Mouse (Mus musculus): ENCODE results near the gene Exoc6. TPM values are rescaled to one million over a fixed set of nuclear protein-coding genes. Genes with fewer than 3 reads are reported as not detected.
"Not testable (repeated sequence)": the region's sequence is repeated elsewhere in the genome, so short reads cannot be mapped to it uniquely, and the experiment has no call there.

Gene Exoc6
- polyA plus RNA-seq, 1 experiment = 14.1 TPM

- TF ChIP-seq FLI1 (IDR thresholded peaks at IDR 0.05; ENCODE audit: low read length) (no peak), GATA1 (IDR thresholded peaks at IDR 0.05; ENCODE audit: borderline replicate concordance, low read length) (no peak)
- no peaks in the 10 kb centered on the region for H3K9me3 ChIP-seq
- H3K4me1 ChIP-seq = peaks cover 73% of the 10 kb centered on the region
- peaks cover 38% of the 10 kb centered on the region for H3K36me3 ChIP-seq (replicated peaks; ENCODE audit: low read length)
- no peaks in the 10 kb centered on the region for H3K27me3 ChIP-seq (replicated peaks)
- peak overlapping the region; percentile 98 for H3K4me3 ChIP-seq (replicated peaks)
Observed at GRCm38 (mm10) chr19:37551040-37551566, 885 bp downstream of the Exoc6 start.

- peak overlapping the region; percentile 98 for H3K4me3 ChIP-seq (replicated peaks)
- H3K27me3 ChIP-seq (replicated peaks) = no peaks in the 10 kb centered on the region
- peaks cover 43% of the 10 kb centered on the region for H3K36me3 ChIP-seq (replicated peaks; ENCODE audit: low read length)
- peaks cover 75% of the 10 kb centered on the region for H3K4me1 ChIP-seq
- no peaks in the 10 kb centered on the region for H3K9me3 ChIP-seq
- TF ChIP-seq GATA1 (IDR thresholded peaks at IDR 0.05; ENCODE audit: borderline replicate concordance, low read length) (no peak), FLI1 (IDR thresholded peaks at IDR 0.05; ENCODE audit: low read length) (no peak)
Observed at GRCm38 (mm10) chr19:37553376-37554265, 3.4 kb downstream of the Exoc6 start.

GRCm38 (mm10) chr19:37554266-37554650 lies 4.0 kb downstream of the Exoc6 start:
- not testable (repeated sequence) for H3K27me3 ChIP-seq (replicated peaks); H3K9me3 ChIP-seq
- H3K36me3 ChIP-seq (replicated peaks; ENCODE audit: low read length) = peaks cover 43% of the 10 kb centered on the region
- H3K4me3 ChIP-seq (replicated peaks) = peak overlapping the region; percentile 98
- H3K4me1 ChIP-seq = peaks cover 80% of the 10 kb centered on the region

DNA sequence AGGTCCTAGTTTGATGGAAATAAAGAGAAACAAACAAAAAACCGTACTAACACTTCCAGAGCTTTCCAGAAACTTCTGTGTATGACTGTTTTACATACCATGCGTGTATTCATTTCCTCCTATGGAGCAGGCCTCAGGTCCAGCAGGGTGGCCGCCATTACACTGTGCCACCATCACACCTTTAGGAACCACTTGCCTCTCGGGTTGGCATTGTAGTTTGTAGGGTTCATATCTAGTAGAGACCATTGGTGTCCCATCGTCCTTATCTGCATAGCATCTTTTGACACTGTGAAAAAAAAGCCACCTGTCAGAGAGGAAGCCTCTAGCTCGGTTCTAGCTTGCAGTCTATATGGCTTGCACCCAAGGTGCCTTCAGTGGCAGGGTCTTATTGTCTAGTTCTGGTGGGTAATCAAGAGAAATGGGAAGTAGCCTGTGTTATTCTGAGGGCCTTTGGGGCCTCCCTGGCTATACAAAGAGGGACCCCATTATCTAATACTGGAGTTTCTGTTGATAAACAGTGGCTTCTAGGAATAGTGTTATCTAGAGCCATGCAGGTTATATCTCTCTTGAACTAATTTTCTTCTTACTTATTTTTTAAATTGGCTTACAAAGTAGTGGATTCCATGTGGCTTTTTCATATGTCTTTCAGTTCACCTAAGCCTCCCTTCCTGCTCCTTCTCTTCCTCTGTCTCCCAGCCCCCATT lies 5.8 kb downstream of the Exoc6 start:
- H3K9me3 ChIP-seq = no peaks in the 10 kb centered on the region
- peaks cover 89% of the 10 kb centered on the region for H3K4me1 ChIP-seq
- no peaks in the 10 kb centered on the region for H3K27me3 ChIP-seq (replicated peaks)
- H3K36me3 ChIP-seq (replicated peaks; ENCODE audit: low read length) = peaks cover 48% of the 10 kb centered on the region
- H3K4me3 ChIP-seq (replicated peaks) = peak overlapping the region; percentile 86
- TF ChIP-seq GATA1 (IDR thresholded peaks at IDR 0.05; ENCODE audit: borderline replicate concordance, low read length) = no peak
- no peak for TF ChIP-seq FLI1 (IDR thresholded peaks at IDR 0.05; ENCODE audit: low read length)

GRCm38 (mm10) chr19:37557898-37558297 lies 7.7 kb downstream of the Exoc6 start:
- Histone ChIP-seq H3K9me3 (no peaks in the 10 kb centered on the region), H3K4me1 (peaks cover 93% of the 10 kb centered on the region), H3K36me3 (replicated peaks; ENCODE audit: low read length) (peaks cover 44% of the 10 kb centered on the region), H3K27me3 (replicated peaks) (no peaks in the 10 kb centered on the region), H3K4me3 (replicated peaks) (peak overlapping the region; percentile 30)
- TF ChIP-seq FLI1 (IDR thresholded peaks at IDR 0.05; ENCODE audit: low read length) (no peak), GATA1 (IDR thresholded peaks at IDR 0.05; ENCODE audit: borderline replicate concordance, low read length) (no peak)

DNA sequence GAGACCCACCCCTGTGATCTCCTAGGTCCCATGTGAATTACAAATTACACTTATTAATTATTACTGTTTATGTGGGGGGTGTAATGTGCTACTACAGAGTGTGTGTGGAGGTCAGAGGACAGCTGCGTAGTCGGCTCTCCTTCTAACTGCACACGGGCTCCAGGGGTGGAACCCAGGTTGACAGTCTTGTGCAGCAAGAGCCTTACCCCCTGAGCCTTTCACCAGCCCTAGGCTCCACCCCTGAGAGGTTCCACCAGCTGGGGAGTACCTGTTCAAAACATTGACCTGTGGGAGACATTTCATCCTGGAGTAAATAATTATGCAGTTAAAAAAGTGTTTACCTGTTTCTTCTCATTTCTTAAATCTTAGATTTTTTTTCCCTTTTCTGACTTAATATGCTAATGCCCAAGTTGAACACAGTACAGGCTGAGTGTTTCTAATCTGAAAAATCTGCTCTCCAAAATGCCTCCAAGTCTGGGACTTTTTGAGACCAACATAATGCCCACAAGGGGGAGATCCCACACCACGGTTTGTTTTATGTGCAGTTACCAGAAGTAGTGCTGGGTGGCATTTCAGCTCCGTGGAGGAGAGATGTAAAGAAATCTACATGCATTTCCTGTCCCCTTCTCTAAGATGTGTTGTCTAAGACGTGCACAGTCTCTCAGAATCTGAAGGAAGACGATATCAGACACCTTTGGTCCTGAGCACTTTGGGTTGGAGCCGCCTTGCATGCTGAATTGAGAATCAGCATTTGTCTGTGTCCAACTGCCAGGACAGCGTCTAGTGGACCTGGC lies 9.3 kb downstream of the Exoc6 start:
- Histone ChIP-seq H3K4me1 (peaks cover 94% of the 10 kb centered on the region), H3K4me3 (replicated peaks) (peak overlapping the region; percentile 90), H3K36me3 (replicated peaks; ENCODE audit: low read length) (peaks cover 31% of the 10 kb centered on the region)

DNA sequence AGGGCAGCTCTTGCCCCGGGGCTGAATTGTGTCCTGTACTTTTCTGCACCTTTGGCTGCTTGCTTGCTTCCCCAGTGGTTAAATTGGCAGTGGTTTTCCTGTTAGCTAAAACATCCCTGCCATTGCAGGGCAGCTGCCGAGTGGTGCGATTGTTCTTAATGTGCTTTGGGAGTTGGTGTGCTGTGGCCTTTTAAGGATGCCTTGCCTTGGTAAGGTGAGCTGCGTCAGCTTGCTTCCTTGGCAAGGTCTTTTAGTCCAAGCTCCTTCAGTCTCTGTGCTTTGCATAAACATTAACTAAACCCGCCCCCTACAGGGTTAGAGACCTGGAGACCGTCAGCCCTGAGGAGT lies 9.8 kb downstream of the Exoc6 start:
- no peaks in the 10 kb centered on the region for H3K27me3 ChIP-seq (replicated peaks)
- no peaks in the 10 kb centered on the region for H3K9me3 ChIP-seq
- peaks cover 30% of the 10 kb centered on the region for H3K36me3 ChIP-seq (replicated peaks; ENCODE audit: low read length)
- peak overlapping the region; percentile 90 for H3K4me3 ChIP-seq (replicated peaks)
- TF ChIP-seq FLI1 (IDR thresholded peaks at IDR 0.05; ENCODE audit: low read length) = no peak
- TF ChIP-seq GATA1 (IDR thresholded peaks at IDR 0.05; ENCODE audit: borderline replicate concordance, low read length) = no peak
- peaks cover 94% of the 10 kb centered on the region for H3K4me1 ChIP-seq

More for the DNA sequence above, 9.3 kb downstream of the Exoc6 start:
- Histone ChIP-seq H3K27me3 (replicated peaks) (no peaks in the 10 kb centered on the region), H3K9me3 (no peaks in the 10 kb centered on the region)
- TF ChIP-seq FLI1 (IDR thresholded peaks at IDR 0.05; ENCODE audit: low read length) (no peak), GATA1 (IDR thresholded peaks at IDR 0.05; ENCODE audit: borderline replicate concordance, low read length) (no peak)

DNA sequence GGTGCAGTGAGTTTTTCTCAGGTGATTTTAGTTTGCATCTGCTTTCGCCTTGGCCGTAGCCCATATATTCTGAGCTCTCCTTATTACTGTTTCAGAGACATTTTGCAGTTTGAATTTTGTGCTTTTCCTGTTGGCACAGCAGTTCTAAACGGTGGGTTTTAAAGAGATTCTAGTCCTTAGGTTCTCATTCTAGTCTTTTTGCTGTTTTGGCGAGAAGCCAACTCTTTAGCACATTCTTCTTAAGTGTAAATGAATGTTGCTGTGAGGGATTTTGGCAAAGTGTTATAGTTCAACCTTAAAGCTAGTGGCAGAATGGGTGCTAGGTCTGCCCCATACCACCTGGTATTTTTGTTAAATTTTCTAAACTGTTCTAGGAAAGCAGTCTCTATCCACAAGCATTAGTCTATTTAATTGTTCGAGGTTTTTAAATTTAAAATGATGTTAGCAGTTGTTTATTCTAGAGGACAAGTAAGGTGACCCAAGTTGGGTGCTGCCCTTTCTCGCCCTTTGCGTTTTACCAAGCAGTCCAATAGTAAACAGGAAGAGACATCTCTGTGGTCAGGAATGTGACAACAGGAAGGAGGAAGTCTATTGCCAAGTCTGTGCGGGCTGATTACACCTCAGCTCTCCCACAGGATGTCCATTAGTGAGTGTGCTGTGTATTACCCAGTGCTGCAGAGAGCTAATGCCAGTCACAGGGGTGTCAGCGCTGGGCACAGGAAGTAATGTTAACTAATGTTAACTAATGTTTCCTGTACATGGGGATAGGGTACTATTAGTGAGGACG lies 11.1 kb downstream of the Exoc6 start:
- H3K36me3 ChIP-seq (replicated peaks; ENCODE audit: low read length) = peaks cover 24% of the 10 kb centered on the region
- no peaks in the 10 kb centered on the region for H3K9me3 ChIP-seq
- H3K4me3 ChIP-seq (replicated peaks) = peak overlapping the region; percentile 90
- no peaks in the 10 kb centered on the region for H3K27me3 ChIP-seq (replicated peaks)
- peaks cover 89% of the 10 kb centered on the region for H3K4me1 ChIP-seq
- peak; percentile 99 for TF ChIP-seq FLI1 (IDR thresholded peaks at IDR 0.05; ENCODE audit: low read length)
- TF ChIP-seq GATA1 (IDR thresholded peaks at IDR 0.05; ENCODE audit: borderline replicate concordance, low read length) = peak; percentile 100

DNA sequence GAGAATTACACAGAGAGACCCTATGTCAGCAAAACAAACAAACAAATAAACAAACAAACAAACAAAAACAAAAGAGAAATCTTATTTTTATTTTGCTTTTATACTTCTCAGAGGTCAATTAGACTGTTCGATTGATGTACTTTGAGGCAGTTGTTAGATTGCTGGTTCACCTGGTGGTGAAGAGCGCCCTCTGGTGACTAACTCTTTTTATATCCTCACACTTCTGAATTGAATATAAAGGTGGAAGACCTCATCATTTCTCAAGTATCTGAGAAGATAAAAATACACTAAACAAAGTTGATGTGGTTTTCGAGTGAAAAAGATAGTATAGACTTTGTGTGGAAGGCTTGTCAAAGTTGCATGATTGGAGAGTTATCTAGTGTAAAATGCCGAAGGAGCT lies 13.5 kb downstream of the Exoc6 start:
- Histone ChIP-seq H3K9me3 (no peaks in the 10 kb centered on the region), H3K36me3 (replicated peaks; ENCODE audit: low read length) (peaks cover 40% of the 10 kb centered on the region), H3K4me1 (peaks cover 90% of the 10 kb centered on the region), H3K4me3 (replicated peaks) (peak overlapping the region; percentile 83), H3K27me3 (replicated peaks) (no peaks in the 10 kb centered on the region)
- TF ChIP-seq GATA1 (IDR thresholded peaks at IDR 0.05; ENCODE audit: borderline replicate concordance, low read length) (no peak), FLI1 (IDR thresholded peaks at IDR 0.05; ENCODE audit: low read length) (no peak)
